Mouse (Mus musculus): Measurements from ENCODE around the gene Pakap. TPM values are rescaled to one million over a fixed set of nuclear protein-coding genes. Genes with fewer than 3 reads are reported as not detected.
A peak's percentile ranks its signal among the peaks of the same experiment; 100 is the strongest.

Pakap gene
- polyA plus RNA-seq, 1 experiment from 2014 or later = 17.8 TPM

DNA sequence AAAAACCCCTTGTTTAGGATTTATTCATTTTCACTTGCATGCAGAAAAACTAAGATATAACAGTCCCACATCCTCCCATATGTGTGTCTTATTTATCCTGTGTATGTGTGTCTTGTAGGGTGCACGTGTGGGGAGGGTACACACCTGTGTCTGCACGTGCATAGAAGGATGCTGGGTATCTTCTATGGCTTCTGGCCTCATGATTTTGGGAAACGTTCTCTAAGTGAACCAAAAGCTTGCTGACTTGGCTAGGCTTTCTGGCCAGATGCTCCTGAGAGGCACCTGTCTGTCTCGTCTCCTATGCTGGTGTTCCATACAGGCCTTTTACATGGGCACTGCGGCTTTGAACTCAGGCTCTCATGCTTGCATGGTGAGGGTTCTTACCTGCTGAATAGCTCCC is 254.7 kb downstream of the Pakap start:
- Histone ChIP-seq H3K27me3 (no peaks in the 10 kb centered on the region), H3K4me2 (no peak overlapping the region), H3K4me1 (peaks cover 28% of the 10 kb centered on the region), H3K27ac (no peak overlapping the region), H3K36me3 (no peaks in the 10 kb centered on the region), H3K9ac (no peak overlapping the region), H3K4me3 (replicated peaks) (no peak overlapping the region), H3K9me3 (replicated peaks) (no peaks in the 10 kb centered on the region)
- 90% methylated on average over 5 of the region's 5 CpGs for WGBS
- no peak for ATAC-seq (replicated peaks; ENCODE audit: low FRiP score)

DNA sequence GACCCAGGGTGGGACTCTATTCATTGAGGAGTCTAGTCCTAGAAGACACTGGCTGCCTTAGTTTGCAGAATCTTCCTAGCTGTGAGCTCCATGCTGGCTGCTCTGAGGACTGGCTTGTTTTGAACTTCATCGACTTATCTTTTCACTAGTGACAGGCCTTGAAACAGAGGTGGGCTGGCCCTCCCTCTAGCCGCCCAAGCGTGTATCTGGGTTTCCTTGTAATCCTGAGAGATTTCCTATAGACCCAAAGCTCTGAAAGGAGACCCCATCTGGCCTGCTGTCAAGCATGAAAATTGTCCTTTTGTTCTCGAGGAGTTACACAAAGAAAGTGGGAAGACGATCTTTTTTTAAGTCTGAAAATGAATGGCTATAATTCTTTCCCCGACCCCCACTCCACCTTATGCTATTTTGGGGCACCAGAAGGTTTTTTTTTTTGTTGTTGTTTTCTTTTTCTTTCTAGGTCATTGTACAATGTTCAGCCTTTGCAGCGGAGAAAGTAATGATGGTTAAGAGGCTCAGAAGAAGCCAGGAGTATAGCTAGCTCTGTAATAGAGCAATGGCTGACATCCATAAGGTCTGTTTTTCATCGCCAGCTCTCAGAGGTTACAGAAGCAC is 256.8 kb downstream of the Pakap start:
- Histone ChIP-seq H3K4me1 (peaks cover 36% of the 10 kb centered on the region), H3K4me2 (no peak overlapping the region), H3K9me3 (replicated peaks) (no peaks in the 10 kb centered on the region), H3K27me3 (no peaks in the 10 kb centered on the region), H3K9ac (no peak overlapping the region), H3K4me3 (replicated peaks) (no peak overlapping the region), H3K36me3 (no peaks in the 10 kb centered on the region), H3K27ac (no peak overlapping the region)
- ATAC-seq (replicated peaks; ENCODE audit: low FRiP score) = no peak
- WGBS = 32% methylated on average over 8 of the region's 8 CpGs

DNA sequence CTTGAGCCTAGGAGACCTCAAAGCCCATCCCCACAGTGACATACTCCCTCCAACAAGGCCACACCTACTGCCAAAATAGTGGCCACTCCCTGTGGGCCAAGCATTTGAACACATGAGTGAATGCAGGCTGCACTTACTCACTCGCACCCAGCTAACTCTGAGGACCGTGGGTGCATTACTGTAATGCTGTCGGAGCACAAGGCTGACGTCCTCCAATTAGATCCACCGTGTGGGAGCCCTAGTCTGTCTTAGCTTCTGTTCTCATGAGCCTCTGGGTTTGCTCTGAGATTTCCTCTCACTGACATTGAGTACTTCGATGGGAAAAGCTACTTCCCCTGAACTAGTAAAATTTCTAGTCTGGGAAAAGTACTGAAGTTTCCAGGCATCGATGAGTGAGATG is 258.3 kb downstream of the Pakap start:
- no peaks in the 10 kb centered on the region for H3K9me3 ChIP-seq (replicated peaks)

DNA sequence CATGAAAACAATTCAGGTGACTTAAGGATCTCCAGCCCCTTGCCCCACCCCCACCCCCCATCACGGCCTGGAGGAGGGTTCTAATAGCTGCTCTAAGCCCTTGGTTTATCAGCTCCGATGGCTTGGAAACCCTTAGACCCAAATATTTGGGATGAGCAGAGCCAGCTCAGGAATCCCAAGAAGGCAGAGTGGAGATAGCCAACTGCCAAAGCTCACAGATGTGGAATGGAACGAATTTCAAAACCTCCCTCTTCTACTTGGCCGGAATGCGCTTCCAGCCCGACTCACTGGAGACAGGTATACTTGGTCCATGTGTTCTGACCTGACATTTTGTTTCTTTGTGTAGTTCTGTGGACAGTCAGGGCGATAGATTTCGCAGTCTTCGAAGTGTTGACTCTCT is 261.2 kb downstream of the Pakap start:
- Histone ChIP-seq H3K27me3 (no peaks in the 10 kb centered on the region), H3K9me3 (replicated peaks) (no peaks in the 10 kb centered on the region), H3K27ac (no peak overlapping the region), H3K9ac (no peak overlapping the region), H3K4me3 (replicated peaks) (no peak overlapping the region), H3K4me2 (no peak overlapping the region), H3K4me1 (peaks cover 38% of the 10 kb centered on the region), H3K36me3 (no peaks in the 10 kb centered on the region)
- WGBS = 71% methylated on average over 9 of the region's 9 CpGs
- ATAC-seq (replicated peaks; ENCODE audit: low FRiP score) = no peak

More for the DNA sequence above, 258.3 kb downstream of the Pakap start:
- no peak overlapping the region for H3K4me2 ChIP-seq
- H3K4me1 ChIP-seq = peaks cover 36% of the 10 kb centered on the region
- H3K4me3 ChIP-seq (replicated peaks) = no peak overlapping the region
- no peak overlapping the region for H3K9ac ChIP-seq
- no peaks in the 10 kb centered on the region for H3K27me3 ChIP-seq
- H3K36me3 ChIP-seq = no peaks in the 10 kb centered on the region
- H3K27ac ChIP-seq = no peak overlapping the region
- no peak for ATAC-seq (replicated peaks; ENCODE audit: low FRiP score)
- WGBS = 75% methylated on average over 7 of the region's 7 CpGs

DNA sequence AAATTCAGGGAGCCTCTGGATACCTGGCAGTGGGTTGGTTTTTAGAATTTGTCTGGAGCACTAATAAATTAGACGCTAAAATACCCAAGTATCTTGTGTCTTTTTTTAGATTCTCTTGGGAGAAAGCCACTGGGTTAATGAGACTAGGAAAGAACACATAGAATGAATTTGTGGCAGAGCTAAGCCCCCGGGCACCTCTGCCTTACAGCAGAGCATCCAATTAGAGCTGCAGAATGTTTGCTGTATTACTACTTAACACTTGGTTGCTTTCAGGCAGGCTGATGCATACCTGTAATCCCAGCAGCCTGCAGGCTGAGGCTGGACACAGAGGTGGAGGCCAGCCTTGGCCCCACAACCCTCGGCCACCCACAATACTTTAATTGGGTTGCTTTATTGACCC is 261.8 kb downstream of the Pakap start:
- Histone ChIP-seq H3K9me3 (replicated peaks) (no peaks in the 10 kb centered on the region), H3K4me2 (no peak overlapping the region), H3K4me3 (replicated peaks) (no peak overlapping the region), H3K9ac (no peak overlapping the region), H3K27me3 (no peaks in the 10 kb centered on the region), H3K36me3 (no peaks in the 10 kb centered on the region), H3K4me1 (peaks cover 33% of the 10 kb centered on the region), H3K27ac (no peak overlapping the region)
- WGBS = 71% methylated on average over 3 of the region's 3 CpGs
- 0 out of 2 replicates have a peak, but pooled peaks have one; percentile 49 for ATAC-seq (replicated peaks; ENCODE audit: low FRiP score)

DNA sequence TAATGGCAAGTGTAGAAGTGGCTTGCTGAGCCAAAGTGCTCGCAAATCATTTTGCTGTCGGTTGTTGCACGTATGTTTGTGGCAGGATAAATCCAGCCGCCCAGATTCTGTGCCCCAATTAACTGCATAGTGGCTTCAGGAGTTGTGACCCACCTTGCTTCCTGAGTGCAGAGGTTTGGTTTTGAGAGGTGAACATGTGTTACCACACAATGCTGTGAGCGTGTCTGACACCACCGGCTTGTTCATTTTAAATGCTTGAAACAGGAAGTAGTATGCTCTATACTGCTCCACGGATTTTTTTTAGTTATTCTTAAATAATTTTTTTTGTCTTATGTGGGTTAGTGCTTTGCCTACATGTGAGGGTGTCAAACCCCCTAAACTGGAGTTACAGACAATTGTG is 264.3 kb downstream of the Pakap start:
- peaks cover 29% of the 10 kb centered on the region for H3K4me1 ChIP-seq
- H3K27me3 ChIP-seq = no peaks in the 10 kb centered on the region
- H3K9ac ChIP-seq = no peak overlapping the region
- no peak overlapping the region for H3K4me3 ChIP-seq (replicated peaks)
- WGBS = 36% methylated on average over 7 of the region's 7 CpGs
- no peak for ATAC-seq (replicated peaks; ENCODE audit: low FRiP score)
- H3K9me3 ChIP-seq (replicated peaks) = no peaks in the 10 kb centered on the region
- H3K36me3 ChIP-seq = no peaks in the 10 kb centered on the region
- 0 out of 2 replicates have a peak overlapping the region, but pooled peaks have one; percentile 45 for H3K27ac ChIP-seq
- H3K4me2 ChIP-seq = no peak overlapping the region

DNA sequence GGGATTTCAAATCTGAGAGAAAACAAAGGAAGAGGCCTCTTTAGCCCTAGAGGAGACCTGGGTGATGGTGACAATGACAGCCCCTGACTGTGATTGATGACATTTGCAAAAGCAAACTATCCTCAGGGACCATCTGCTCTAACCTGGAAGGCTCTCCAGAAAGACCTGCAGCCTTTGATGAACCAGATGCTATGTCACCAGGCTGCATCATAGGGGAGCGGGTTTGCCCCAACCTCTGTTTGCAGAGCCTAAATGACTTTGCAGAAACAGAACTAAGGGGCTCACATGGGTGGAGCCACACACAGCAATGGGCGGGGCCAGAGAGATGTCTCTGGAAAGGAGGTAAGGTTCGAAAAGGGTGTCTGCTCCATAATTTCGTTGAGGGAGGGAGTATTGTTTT is 265.1 kb downstream of the Pakap start:
- H3K9me3 ChIP-seq (replicated peaks) = no peaks in the 10 kb centered on the region
- H3K4me1 ChIP-seq = peaks cover 29% of the 10 kb centered on the region
- H3K4me2 ChIP-seq = no peak overlapping the region
- no peak for ATAC-seq (replicated peaks; ENCODE audit: low FRiP score)
- H3K4me3 ChIP-seq (replicated peaks) = no peak overlapping the region
- no peaks in the 10 kb centered on the region for H3K36me3 ChIP-seq
- 53% methylated on average over 4 of the region's 4 CpGs for WGBS
- no peak overlapping the region for H3K9ac ChIP-seq
- 0 out of 2 replicates have a peak overlapping the region, but pooled peaks have one; percentile 27 for H3K27ac ChIP-seq
- no peaks in the 10 kb centered on the region for H3K27me3 ChIP-seq

DNA sequence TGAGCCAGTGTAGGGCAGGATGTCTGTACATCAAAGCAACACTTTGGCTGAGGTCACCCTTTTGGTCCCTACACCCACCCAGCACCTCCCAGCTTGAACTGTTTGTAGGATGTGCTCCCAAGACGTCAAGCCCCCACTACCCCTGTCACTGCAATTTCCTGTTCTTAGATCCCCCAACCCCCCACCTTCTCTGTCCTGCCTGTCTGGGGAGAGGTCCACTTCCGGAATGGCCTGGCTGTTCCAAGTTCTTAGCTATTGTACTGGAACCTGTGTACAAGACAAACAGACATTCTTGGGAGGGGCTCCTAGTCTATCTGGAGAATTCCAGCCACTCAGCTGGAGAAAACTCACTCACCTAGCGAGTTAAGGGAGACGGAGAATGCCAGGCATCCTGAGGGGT is 266.2 kb downstream of the Pakap start:
- no peaks in the 10 kb centered on the region for H3K36me3 ChIP-seq
- no peak overlapping the region for H3K4me3 ChIP-seq (replicated peaks)
- no peak overlapping the region for H3K9ac ChIP-seq
- peak; percentile 33; the same call in 1 of the 2 replicates for ATAC-seq (replicated peaks; ENCODE audit: low FRiP score)
- peaks cover 22% of the 10 kb centered on the region for H3K4me1 ChIP-seq
- H3K4me2 ChIP-seq = no peak overlapping the region
- peak overlapping the region; percentile 2; the same call in 1 of the 2 replicates for H3K27ac ChIP-seq
- H3K9me3 ChIP-seq (replicated peaks) = no peaks in the 10 kb centered on the region
- H3K27me3 ChIP-seq = no peaks in the 10 kb centered on the region
- WGBS = 43% methylated on average over 4 of the region's 4 CpGs

DNA sequence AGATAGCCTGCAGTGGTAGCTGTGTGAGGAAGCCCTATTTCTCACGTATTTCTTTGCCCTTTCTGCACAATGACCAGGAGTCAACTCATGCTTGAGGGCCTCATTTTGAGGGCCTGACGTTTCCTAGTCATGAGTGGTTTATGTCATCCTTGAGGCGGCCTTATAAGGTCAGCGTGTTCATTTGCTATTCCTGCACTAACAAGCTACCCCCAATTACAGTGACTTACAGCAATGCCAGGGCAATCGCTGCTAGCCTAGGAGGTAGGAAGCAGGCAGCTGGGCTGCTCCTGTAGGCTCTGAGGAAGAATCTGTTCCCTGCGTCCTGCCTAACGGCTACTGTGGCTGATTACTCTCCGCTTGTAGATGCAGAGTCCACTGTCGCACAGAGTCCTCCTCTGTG is 269.1 kb downstream of the Pakap start:
- H3K4me1 ChIP-seq = peaks cover 24% of the 10 kb centered on the region
- no peaks in the 10 kb centered on the region for H3K27me3 ChIP-seq
- H3K36me3 ChIP-seq = no peaks in the 10 kb centered on the region
- WGBS = 56% methylated on average over 9 of the region's 9 CpGs
- H3K9me3 ChIP-seq (replicated peaks) = no peaks in the 10 kb centered on the region
- ATAC-seq (replicated peaks; ENCODE audit: low FRiP score) = no peak
- H3K4me3 ChIP-seq (replicated peaks) = no peak overlapping the region
- H3K9ac ChIP-seq = no peak overlapping the region
- no peak overlapping the region for H3K4me2 ChIP-seq
- H3K27ac ChIP-seq = no peak overlapping the region

DNA sequence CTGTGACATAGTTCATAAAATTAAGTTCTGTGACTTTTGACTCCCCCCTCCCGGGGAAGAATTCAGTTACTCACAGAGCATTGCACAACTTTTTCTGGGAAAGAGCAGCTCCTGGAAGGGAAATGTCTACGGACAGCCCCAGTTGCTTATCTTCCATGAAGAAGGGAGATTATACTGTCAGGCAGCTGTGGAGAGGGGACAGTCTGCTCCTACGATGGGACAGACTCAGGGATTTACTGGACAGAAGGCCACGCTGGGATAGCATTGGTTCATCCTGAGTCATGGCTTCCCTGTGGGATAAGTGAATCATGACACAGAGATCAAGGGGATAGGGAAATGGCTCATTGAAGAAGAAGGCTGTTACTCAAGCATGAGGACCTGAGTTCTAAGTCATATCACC is 271.4 kb downstream of the Pakap start:
- H3K4me2 ChIP-seq = no peak overlapping the region
- no peaks in the 10 kb centered on the region for H3K9me3 ChIP-seq (replicated peaks)
- 71% methylated on average over 4 of the region's 4 CpGs for WGBS
- peaks cover 18% of the 10 kb centered on the region for H3K4me1 ChIP-seq
- no peak overlapping the region for H3K4me3 ChIP-seq (replicated peaks)
- H3K27me3 ChIP-seq = no peaks in the 10 kb centered on the region
- no peak overlapping the region for H3K27ac ChIP-seq
- no peak for ATAC-seq (replicated peaks; ENCODE audit: low FRiP score)
- H3K36me3 ChIP-seq = no peaks in the 10 kb centered on the region
- H3K9ac ChIP-seq = no peak overlapping the region

DNA sequence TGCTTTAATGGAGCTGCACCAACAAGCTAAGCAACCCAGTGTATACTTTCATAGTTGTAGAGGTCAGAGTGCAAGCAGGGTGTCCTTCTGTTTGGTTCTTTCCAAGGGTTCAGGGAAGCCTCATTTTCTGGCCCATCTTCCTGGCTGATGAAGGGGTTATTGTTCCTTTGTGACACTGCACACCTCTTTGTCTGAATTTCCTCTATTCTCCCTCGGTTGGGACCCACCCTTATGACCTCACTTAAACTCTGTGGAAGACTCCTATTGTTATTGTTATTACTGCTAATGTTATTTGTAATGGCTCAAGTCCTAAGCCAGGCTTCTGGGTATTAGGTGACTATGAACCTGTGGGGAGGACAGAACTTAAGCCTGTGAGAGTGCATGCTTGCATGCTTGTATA is 273.9 kb downstream of the Pakap start:
- Histone ChIP-seq H3K36me3 (no peaks in the 10 kb centered on the region), H3K9me3 (replicated peaks) (no peaks in the 10 kb centered on the region), H3K27ac (no peak overlapping the region), H3K4me2 (no peak overlapping the region), H3K9ac (no peak overlapping the region), H3K27me3 (no peaks in the 10 kb centered on the region), H3K4me3 (replicated peaks) (no peak overlapping the region), H3K4me1 (peaks cover 41% of the 10 kb centered on the region)
- 48% methylated on average over 1 of the region's 1 CpGs for WGBS
- no peak for ATAC-seq (replicated peaks; ENCODE audit: low FRiP score)

DNA sequence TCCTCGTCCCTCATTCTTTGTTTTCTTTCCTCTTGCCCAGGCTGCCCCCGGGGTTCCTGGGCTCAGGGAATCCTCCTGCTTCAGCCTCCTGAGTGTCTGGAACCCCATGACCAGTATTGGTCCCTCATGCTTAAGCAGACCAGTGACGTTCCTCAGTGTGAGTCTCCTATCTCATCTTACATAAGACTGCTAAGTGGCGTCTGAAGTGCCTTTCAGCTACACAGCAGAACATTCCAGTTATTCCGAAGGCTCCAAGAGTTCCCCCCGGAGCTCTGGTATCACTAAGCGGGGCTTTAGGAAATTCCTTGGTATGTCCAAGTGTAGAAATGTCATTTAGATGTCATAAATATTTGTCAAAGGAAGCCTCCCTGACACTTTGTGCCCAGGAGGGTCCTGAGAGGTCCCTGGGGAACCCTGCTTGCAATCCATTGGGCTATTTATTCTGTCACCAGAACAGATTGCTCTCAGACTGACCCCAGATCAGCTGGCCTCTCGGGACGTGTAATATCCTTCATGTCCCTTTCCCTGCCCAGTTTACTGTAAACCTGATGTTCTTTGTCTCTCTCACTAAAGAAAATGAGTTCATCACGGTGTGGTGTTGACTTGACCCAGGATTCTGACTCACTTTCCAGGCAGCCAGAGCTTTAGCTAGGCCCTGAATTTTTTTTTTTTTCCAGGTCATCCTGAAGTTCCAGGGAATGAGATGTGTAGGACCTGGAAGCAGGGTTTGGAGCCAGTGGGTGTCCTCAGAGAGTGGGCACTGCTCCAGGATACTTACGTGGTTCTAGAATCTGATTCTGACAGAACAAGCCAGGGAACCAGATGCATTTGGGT is 274.7 kb downstream of the Pakap start:
- Histone ChIP-seq H3K4me3 (replicated peaks) (no peak overlapping the region), H3K4me1 (peaks cover 46% of the 10 kb centered on the region), H3K9ac (no peak overlapping the region), H3K27me3 (no peaks in the 10 kb centered on the region), H3K9me3 (replicated peaks) (no peaks in the 10 kb centered on the region), H3K4me2 (no peak overlapping the region), H3K27ac (0 out of 2 replicates have a peak overlapping the region, but pooled peaks have one; percentile 14), H3K36me3 (no peaks in the 10 kb centered on the region)
- 55% methylated on average over 11 of the region's 11 CpGs for WGBS
- ATAC-seq (replicated peaks; ENCODE audit: low FRiP score) = no peak

Measured in kidney, embryonic 15.5 days (tissue).